Mouse (Mus musculus) heart, postnatal 0 days (tissue): Measurements from ENCODE around the gene Dnajb1. TPM values are rescaled to one million over a fixed set of nuclear protein-coding genes. Genes with fewer than 3 reads are reported as not detected.

ENCODE experiments used
- ATAC-seq: fragments of 200-750 bp; cut with Nextera tagmentation; 2 replicates; pipeline ENCODE4 v1.8.0; 2017; ENCODE audit warnings: low read depth, moderate number of reproducible peaks, moderate library complexity; ENCODE audit not compliant: insufficient read depth
- DNase-seq: peaks from one replicate; pipeline ENCODE4 v3.0.0-alpha.2; 2016; ENCODE audit warnings: low spot score
- H3K27ac ChIP-seq: fragments of 300-500 bp; sonication (generic); 2 replicates; pipeline ENCODE4 v1.5.1; 2014; ENCODE audit warnings: low read depth, mild to moderate bottlenecking
- H3K27me3 ChIP-seq: fragments of 300-500 bp; sonication (generic); 2 replicates; pipeline ENCODE4 v1.6.1; 2014; ENCODE audit warnings: low read length, mixed read lengths; ENCODE audit not compliant: control insufficient read depth, insufficient read depth
- H3K36me3 ChIP-seq: fragments of 300-500 bp; sonication (generic); replicated peaks from 2 replicates; pipeline ENCODE4 v1.6.1; 2014; ENCODE audit warnings: low read length, mixed read lengths; ENCODE audit not compliant: control insufficient read depth, insufficient read depth
- H3K4me1 ChIP-seq: fragments of 300-500 bp; sonication (generic); 2 replicates; pipeline ENCODE4 v1.6.1; 2014; ENCODE audit warnings: antibody characterized with exemption; ENCODE audit not compliant: control insufficient read depth, insufficient read depth
- H3K4me2 ChIP-seq: fragments of 300-500 bp; sonication (generic); 2 replicates; pipeline ENCODE4 v1.6.1; 2014; ENCODE audit warnings: low read depth, mild to moderate bottlenecking, low read length, moderate library complexity
- H3K4me3 ChIP-seq: fragments of 300-500 bp; sonication (generic); 2 replicates; pipeline ENCODE4 v1.5.1; 2014; ENCODE audit warnings: low read depth, low read length
- H3K9ac ChIP-seq: fragments of 300-500 bp; sonication (generic); replicated peaks from 2 replicates; pipeline ENCODE4 v1.6.1; 2014; ENCODE audit warnings: low read depth, low read length, mixed read lengths
- H3K9me3 ChIP-seq: fragments of 300-500 bp; sonication (generic); replicated peaks from 2 replicates; pipeline ENCODE4 v1.6.1; 2016; ENCODE audit warnings: low read length; ENCODE audit not compliant: control insufficient read depth
- CTCF ChIP-seq: IDR thresholded peaks from 2 replicates; pipeline ENCODE4 v1.5.1; 2016; ENCODE audit warnings: antibody characterized with exemption, control low read depth, low read depth
- EP300 ChIP-seq: IDR thresholded peaks from 2 replicates; pipeline ENCODE4 v1.6.1; 2016; ENCODE audit warnings: antibody characterized with exemption, low read depth
- WGBS: fragments of 180-500 bp; shearing (Covaris S2); extraction: QIAGEN DNeasy Blood & Tissue Kit; methylation state at CpG from one replicate; pipeline ENCODE4 v1.1.7; 2014; 5-methylcytosine and 5-hydroxymethylcytosine counted together
- polyA plus RNA-seq: library from polyadenylated mRNA; unstranded; fragments of >200 nt; fragmentation: Nextera tagmentation; extraction: Ambion mirVana; gene quantifications from 2 replicates; pipeline ENCODE4 v1.2.1, GENCODE M21; 2015
- total RNA-seq: library from RNA; depleted of rRNA; stranded (reverse); fragments of >200 nt; gene quantifications from 2 replicates; pipeline ENCODE4 v1.2.3, GENCODE M21; 2014; ENCODE audit warnings: low replicate concordance

Gene Dnajb1
- total and polyA plus RNA-seq, 2 experiments from 2014 or later, result 17.6 to 26.7 TPM

- Histone ChIP-seq H3K4me1 (peaks cover 5% of the 10 kb centered on the region), H3K27me3 (no peaks in the 10 kb centered on the region), H3K36me3 (no peaks in the 10 kb centered on the region), H3K9me3 (no peaks in the 10 kb centered on the region), H3K27ac (no peak overlapping the region), H3K4me3 (no peak overlapping the region), H3K4me2 (no peak overlapping the region), H3K9ac (no peak overlapping the region)
- WGBS, result 91% methylated on average over 4 of the region's 4 CpGs
- no peak for ATAC-seq
- DNase-seq, result no peak
- no peak for TF ChIP-seq EP300
- no peak for TF ChIP-seq CTCF
Measured at GRCm38 (mm10) chr8:83648031-83648430, 40.0 kb downstream of the Dnajb1 start.

GRCm38 (mm10) chr8:83649699-83650098 is 41.7 kb downstream of the Dnajb1 start:
- Histone ChIP-seq H3K9me3 (no peaks in the 10 kb centered on the region), H3K4me3 (no peak overlapping the region), H3K4me2 (no peak overlapping the region), H3K36me3 (no peaks in the 10 kb centered on the region; the same call in 1 of the 2 replicates), H3K27me3 (no peaks in the 10 kb centered on the region), H3K4me1 (peaks cover 15% of the 10 kb centered on the region), H3K9ac (no peak overlapping the region), H3K27ac (no peak overlapping the region)
- TF ChIP-seq CTCF (no peak), EP300 (no peak)
- DNase-seq (no peak), ATAC-seq (no peak)
- WGBS, result 90% methylated on average over 6 of the region's 6 CpGs

GRCm38 (mm10) chr8:83652030-83652743 is 44.2 kb downstream of the Dnajb1 start, which contains the start of gene Gipc1:
TSS of gene Gipc1 (plus strand) at chr8:83652677.
- H3K4me2 ChIP-seq, result peak within 1 kb of the TSS; percentile 83
- no peaks in the 10 kb centered on the region for H3K27me3 ChIP-seq
- peak within 1 kb of the TSS; percentile 75 for H3K9ac ChIP-seq
- no peaks in the 10 kb centered on the region; the same call in 1 of the 2 replicates for H3K36me3 ChIP-seq
- peak within 1 kb of the TSS; percentile 74 for H3K27ac ChIP-seq
- H3K4me1 ChIP-seq, result peaks cover 15% of the 10 kb centered on the region
- TF ChIP-seq EP300, result peak; percentile 88
- TF ChIP-seq CTCF, result no peak
- H3K4me3 ChIP-seq, result peak within 1 kb of the TSS; percentile 82
- peak; percentile 94 for ATAC-seq
- H3K9me3 ChIP-seq, result no peaks in the 10 kb centered on the region
- DNase-seq, result peak; percentile 97
- 4% methylated on average over 49 of the region's 50 CpGs for WGBS

DNA sequence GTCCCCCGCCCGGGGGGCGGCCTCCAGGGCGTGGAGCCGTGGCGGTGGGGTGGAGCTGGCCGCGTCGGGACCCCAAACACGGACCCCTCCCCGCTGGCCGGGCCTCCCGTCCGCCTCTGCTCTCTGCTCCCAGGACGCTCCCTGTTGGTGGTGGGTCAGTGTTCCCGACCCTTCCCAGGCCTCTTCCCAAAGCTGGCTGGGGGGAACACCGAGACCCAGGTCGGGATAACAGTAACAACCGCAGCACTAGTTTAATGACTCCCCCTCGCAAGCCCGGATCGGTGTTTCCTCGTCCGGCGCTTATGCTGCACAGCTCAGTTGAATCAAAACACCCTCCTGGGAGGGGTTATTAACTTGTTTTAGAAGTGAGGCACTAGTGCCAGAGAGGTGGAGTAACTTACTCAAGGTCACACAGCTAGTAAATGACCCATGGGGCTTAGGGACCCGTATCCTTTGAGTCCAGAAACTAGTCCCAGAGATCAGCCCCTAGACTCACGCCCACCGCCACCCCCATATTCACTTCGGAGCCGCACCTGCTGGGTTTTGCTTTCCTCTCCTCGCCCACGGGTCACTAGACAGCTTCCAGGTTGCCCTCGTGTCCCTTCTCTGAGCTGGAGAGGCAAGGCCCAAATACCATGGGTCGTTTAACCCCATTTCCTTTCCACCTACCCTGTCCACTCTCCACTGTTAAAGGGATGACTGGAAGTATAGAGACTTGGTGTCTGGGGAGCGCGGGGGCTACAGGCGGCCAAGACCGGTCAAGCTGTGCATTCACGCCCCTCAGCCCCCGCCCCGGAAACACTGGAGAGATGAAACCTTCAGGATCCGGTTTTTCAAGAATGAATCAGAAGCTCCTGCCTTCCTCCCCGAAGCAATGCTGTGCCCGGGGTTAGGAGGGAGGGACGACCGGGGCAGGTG is 45.0 kb downstream of the Dnajb1 start:
- TF ChIP-seq CTCF, result no peak
- no peak for TF ChIP-seq EP300
- H3K4me3 ChIP-seq, result peak overlapping the region; percentile 82
- peak; percentile 17 for DNase-seq
- peak overlapping the region; percentile 75 for H3K9ac ChIP-seq
- peak; percentile 21 for ATAC-seq
- peak overlapping the region; percentile 74 for H3K27ac ChIP-seq
- no peaks in the 10 kb centered on the region; the same call in 1 of the 2 replicates for H3K36me3 ChIP-seq
- H3K27me3 ChIP-seq, result no peaks in the 10 kb centered on the region
- H3K9me3 ChIP-seq, result no peaks in the 10 kb centered on the region
- peak overlapping the region; percentile 83 for H3K4me2 ChIP-seq
- H3K4me1 ChIP-seq, result peaks cover 15% of the 10 kb centered on the region
- whole genome bisulfite sequencing, result 2% methylated on average over 46 of the region's 46 CpGs

DNA sequence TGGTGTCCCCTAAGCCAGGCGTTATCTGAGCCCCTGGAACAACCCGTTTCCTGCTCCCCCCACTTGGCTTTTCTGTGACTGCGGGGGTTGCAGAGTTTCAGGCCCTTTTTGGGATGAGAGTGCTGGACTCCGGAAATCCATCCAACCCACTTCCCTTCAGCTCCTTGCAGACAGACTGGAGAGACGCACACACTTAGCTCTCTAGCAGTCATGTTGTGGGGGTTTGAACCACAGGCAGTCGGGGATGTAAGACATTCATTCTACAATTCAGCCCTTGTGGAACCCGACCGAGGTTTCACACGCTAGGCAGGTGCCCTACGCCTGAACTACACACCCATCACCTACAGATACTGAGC is 45.6 kb downstream of the Dnajb1 start:
- WGBS, result 28% methylated on average over 10 of the region's 10 CpGs
- Histone ChIP-seq H3K27ac (peak overlapping the region; percentile 13), H3K27me3 (no peaks in the 10 kb centered on the region), H3K4me3 (peak overlapping the region; percentile 82), H3K9ac (peak overlapping the region; percentile 75), H3K4me1 (peaks cover 15% of the 10 kb centered on the region), H3K4me2 (peak overlapping the region; percentile 83), H3K36me3 (no peaks in the 10 kb centered on the region; the same call in 1 of the 2 replicates), H3K9me3 (no peaks in the 10 kb centered on the region)
- ATAC-seq, result no peak
- TF ChIP-seq CTCF, result no peak
- TF ChIP-seq EP300, result no peak
- no peak for DNase-seq
